Mouse (Mus musculus): ENCODE data around the gene Atn1. TPM values are rescaled to one million over a fixed set of nuclear protein-coding genes. Genes with fewer than 3 reads are reported as not detected.

The Atn1 gene
- polyA plus RNA-seq, 1 experiment from 2014 or later, result 24.7 TPM

DNA sequence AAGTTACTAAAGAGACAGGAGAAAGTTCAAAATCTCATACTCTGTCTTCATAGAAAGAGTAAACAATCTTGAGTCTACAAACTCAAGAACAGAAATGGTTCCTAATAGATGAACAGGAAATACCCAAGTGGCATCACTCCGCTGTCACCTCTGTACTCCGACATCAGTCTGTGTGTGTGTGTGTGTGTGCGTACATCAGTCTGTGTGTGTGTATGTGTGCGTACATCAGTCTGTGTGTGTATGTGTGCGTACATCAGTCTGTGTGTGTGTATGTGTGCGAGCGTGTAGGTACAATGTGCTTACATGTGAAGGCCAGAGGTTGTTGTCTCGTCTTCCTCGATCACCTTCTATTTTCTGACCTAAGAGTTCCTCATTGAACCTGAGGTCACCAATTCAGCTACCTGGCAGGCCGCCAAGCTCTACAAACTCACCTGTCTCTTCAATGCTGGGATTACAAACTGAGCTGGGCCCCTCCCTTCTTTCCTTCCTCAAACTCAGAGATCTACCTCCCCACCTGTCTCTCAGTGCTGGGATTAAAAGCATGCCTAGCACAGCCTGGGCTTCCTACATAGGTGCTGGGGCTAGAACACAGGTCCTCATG, 47.9 kb downstream of the Atn1 start:
- Histone ChIP-seq H3K9me3 (ENCODE audit: control insufficient read depth, low read length) (no peaks in the 10 kb centered on the region), H3K4me3 (ENCODE audit: low read length) (no peak overlapping the region), H3K4me2 (ENCODE audit: low read length) (no peak overlapping the region), H3K27me3 (replicated peaks; ENCODE audit: control insufficient read depth, insufficient read depth, low read length) (no peaks in the 10 kb centered on the region), H3K27ac (ENCODE audit: low read depth, low read length) (no peak overlapping the region), H3K4me1 (ENCODE audit: control insufficient read depth, insufficient read depth, low read depth, low read length) (peaks cover 22% of the 10 kb centered on the region), H3K36me3 (ENCODE audit: control insufficient read depth, insufficient read depth, low read length) (peaks cover 15% of the 10 kb centered on the region), H3K9ac (ENCODE audit: low read depth, low read length) (no peak overlapping the region)
- no peak for ATAC-seq
- WGBS, result 96% methylated on average over 10 of the region's 10 CpGs

DNA sequence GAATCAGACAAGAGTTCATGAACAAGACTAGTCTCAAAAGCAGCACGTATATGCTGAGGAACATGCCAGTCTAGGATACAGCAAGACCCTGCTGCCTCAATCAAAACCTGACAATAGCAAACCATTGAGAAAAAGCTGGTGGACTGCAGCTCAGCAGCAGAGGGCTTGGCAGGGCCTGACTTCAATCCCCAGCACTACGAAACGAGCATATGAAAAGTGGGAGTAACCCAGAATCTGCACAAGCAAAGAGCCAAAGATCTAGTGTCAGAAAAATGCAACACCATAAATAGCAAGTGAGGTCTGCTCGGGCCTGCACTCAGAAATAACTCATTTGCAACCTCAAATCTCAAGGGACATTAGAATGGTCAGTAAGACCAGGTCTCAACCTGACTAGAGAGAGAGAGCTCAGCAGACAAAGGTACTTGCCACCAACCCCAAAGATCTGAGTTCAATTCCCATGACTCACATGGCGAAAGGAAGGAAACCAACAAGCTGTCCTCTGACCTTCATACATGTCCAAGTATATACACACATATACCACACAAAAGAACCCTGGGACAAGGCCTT, 50.2 kb downstream of the Atn1 start:
- H3K4me1 ChIP-seq (ENCODE audit: control insufficient read depth, insufficient read depth, low read depth, low read length), result peaks cover 12% of the 10 kb centered on the region
- no peak overlapping the region for H3K9ac ChIP-seq (ENCODE audit: low read depth, low read length)
- no peaks in the 10 kb centered on the region for H3K27me3 ChIP-seq (replicated peaks; ENCODE audit: control insufficient read depth, insufficient read depth, low read length)
- H3K4me3 ChIP-seq (ENCODE audit: low read length), result no peak overlapping the region
- H3K4me2 ChIP-seq (ENCODE audit: low read length), result no peak overlapping the region
- H3K27ac ChIP-seq (ENCODE audit: low read depth, low read length), result no peak overlapping the region
- peaks cover 22% of the 10 kb centered on the region for H3K36me3 ChIP-seq (ENCODE audit: control insufficient read depth, insufficient read depth, low read length)
- no peaks in the 10 kb centered on the region for H3K9me3 ChIP-seq (ENCODE audit: control insufficient read depth, low read length)
- no peak for ATAC-seq
- WGBS, result 85% methylated on average over 5 of the region's 5 CpGs

DNA sequence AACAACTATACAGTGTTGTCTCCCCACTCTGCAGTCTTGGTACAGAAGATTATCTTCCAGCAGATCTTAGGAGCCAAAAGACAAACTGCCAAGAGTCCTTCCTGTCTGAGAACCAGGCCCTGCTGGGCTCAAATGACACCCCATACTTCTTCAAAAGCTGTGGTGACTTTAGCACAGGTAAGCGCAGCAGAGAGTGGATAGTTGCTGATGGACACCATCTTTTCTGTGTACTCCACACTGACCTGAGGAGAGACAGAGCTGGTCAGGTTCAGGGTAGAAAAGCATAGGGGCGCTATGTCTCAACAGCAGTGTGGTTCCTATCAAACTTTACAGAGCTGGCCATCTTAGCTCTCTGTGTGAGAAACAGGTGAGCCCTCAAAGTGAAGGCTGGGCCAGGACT, 51.9 kb downstream of the Atn1 start:
- ATAC-seq, result no peak
- Histone ChIP-seq H3K4me3 (ENCODE audit: low read length) (no peak overlapping the region), H3K27me3 (replicated peaks; ENCODE audit: control insufficient read depth, insufficient read depth, low read length) (no peaks in the 10 kb centered on the region)

DNA sequence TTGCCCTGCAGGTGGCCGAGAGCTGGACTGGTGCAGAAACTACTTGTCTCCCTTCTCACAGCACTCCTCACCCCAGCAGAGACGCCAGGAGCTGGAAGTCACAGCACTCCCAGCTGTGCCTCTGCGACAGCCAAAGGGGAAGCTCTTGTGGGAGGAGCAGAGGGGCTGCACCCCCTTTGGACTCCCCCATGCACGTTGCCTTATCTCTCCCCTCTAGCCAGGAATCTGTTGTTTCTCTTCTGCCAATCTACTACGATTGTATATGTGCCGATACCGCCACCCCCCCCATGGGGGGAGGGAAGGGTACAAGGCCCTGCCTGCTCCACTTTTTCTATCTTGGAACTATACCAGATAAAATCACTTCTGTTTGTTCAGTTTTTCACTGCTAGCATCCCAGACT, 52.5 kb downstream of the Atn1 start:
- 79% methylated on average over 7 of the region's 7 CpGs for WGBS
- no peak overlapping the region for H3K9ac ChIP-seq (ENCODE audit: low read depth, low read length)
- no peak overlapping the region for H3K4me3 ChIP-seq (ENCODE audit: low read length)
- H3K4me1 ChIP-seq (ENCODE audit: control insufficient read depth, insufficient read depth, low read depth, low read length), result no peaks in the 10 kb centered on the region
- H3K36me3 ChIP-seq (ENCODE audit: control insufficient read depth, insufficient read depth, low read length), result peaks cover 25% of the 10 kb centered on the region
- no peak for ATAC-seq
- no peaks in the 10 kb centered on the region for H3K9me3 ChIP-seq (ENCODE audit: control insufficient read depth, low read length)
- H3K4me2 ChIP-seq (ENCODE audit: low read length), result no peak overlapping the region
- H3K27ac ChIP-seq (ENCODE audit: low read depth, low read length), result no peak overlapping the region
- no peaks in the 10 kb centered on the region for H3K27me3 ChIP-seq (replicated peaks; ENCODE audit: control insufficient read depth, insufficient read depth, low read length)

More for the DNA sequence above, 51.9 kb downstream of the Atn1 start:
- Histone ChIP-seq H3K9ac (ENCODE audit: low read depth, low read length) (no peak overlapping the region), H3K27ac (ENCODE audit: low read depth, low read length) (no peak overlapping the region), H3K4me1 (ENCODE audit: control insufficient read depth, insufficient read depth, low read depth, low read length) (no peaks in the 10 kb centered on the region), H3K4me2 (ENCODE audit: low read length) (no peak overlapping the region), H3K36me3 (ENCODE audit: control insufficient read depth, insufficient read depth, low read length) (peaks cover 25% of the 10 kb centered on the region), H3K9me3 (ENCODE audit: control insufficient read depth, low read length) (no peaks in the 10 kb centered on the region)
- WGBS, result 95% methylated on average over 2 of the region's 2 CpGs

DNA sequence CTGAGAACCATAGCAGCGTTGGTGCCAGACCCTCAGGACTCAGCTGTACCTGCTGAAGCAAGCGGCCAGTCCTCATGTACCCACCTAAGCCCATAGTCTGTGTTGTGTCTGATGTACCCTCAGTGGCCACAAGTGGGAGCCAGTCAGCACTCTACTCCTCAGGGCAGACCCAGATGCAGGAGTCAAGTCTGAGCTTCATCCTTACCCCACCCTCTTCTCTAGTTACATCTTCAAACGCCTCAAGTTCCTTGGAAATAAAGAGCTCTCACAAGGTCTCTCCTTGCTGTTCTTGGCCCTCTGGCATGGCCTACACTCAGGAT, 53.6 kb downstream of the Atn1 start:
- H3K27ac ChIP-seq (ENCODE audit: low read depth, low read length), result no peak overlapping the region
- H3K9me3 ChIP-seq (ENCODE audit: control insufficient read depth, low read length), result no peaks in the 10 kb centered on the region
- no peaks in the 10 kb centered on the region for H3K4me1 ChIP-seq (ENCODE audit: control insufficient read depth, insufficient read depth, low read depth, low read length)
- H3K4me3 ChIP-seq (ENCODE audit: low read length), result no peak overlapping the region
- ATAC-seq, result peak; percentile 77
- H3K4me2 ChIP-seq (ENCODE audit: low read length), result no peak overlapping the region
- H3K36me3 ChIP-seq (ENCODE audit: control insufficient read depth, insufficient read depth, low read length), result peaks cover 25% of the 10 kb centered on the region
- 46% methylated on average over 3 of the region's 3 CpGs for WGBS
- H3K9ac ChIP-seq (ENCODE audit: low read depth, low read length), result no peak overlapping the region
- no peaks in the 10 kb centered on the region for H3K27me3 ChIP-seq (replicated peaks; ENCODE audit: control insufficient read depth, insufficient read depth, low read length)

DNA sequence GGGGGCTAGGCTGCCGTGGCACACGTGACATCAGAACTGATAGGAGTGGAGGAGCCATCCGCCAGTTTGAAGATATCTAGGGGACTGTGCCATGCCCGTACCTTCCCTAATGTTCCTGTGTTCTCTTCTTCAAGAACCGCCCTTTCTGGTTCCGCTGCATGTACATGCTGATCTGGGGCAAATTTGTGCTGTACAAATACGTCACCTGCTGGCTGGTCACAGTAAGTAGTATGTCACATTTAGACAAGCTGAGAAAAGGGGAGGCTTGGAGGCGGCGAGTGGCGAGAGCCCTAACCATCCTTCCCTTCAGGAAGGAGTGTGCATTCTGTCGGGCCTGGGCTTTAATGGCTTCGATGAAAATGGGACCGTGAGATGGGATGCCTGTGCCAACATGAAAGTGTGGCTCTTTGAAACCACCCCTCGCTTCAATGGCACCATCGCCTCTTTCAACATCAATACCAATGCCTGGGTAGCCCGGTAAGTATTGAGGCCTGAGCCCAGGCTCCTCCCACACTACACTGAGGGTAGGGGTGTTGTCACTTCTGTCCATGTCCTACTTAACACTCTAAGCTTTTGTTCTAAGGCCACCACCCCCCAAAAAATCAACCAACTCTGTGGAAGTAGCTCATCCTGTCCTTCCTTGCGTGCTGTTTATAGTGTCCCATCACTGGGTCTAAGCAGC, 54.1 kb downstream of the Atn1 start:
- no peaks in the 10 kb centered on the region for H3K4me1 ChIP-seq (ENCODE audit: control insufficient read depth, insufficient read depth, low read depth, low read length)
- H3K9me3 ChIP-seq (ENCODE audit: control insufficient read depth, low read length), result no peaks in the 10 kb centered on the region
- no peak overlapping the region for H3K9ac ChIP-seq (ENCODE audit: low read depth, low read length)
- 91% methylated on average over 17 of the region's 17 CpGs for WGBS
- peak; percentile 13; the same call in 1 of the 2 replicates for ATAC-seq
- H3K27ac ChIP-seq (ENCODE audit: low read depth, low read length), result no peak overlapping the region
- H3K36me3 ChIP-seq (ENCODE audit: control insufficient read depth, insufficient read depth, low read length), result peaks cover 25% of the 10 kb centered on the region
- H3K4me3 ChIP-seq (ENCODE audit: low read length), result no peak overlapping the region
- no peak overlapping the region for H3K4me2 ChIP-seq (ENCODE audit: low read length)
- H3K27me3 ChIP-seq (replicated peaks; ENCODE audit: control insufficient read depth, insufficient read depth, low read length), result no peaks in the 10 kb centered on the region

DNA sequence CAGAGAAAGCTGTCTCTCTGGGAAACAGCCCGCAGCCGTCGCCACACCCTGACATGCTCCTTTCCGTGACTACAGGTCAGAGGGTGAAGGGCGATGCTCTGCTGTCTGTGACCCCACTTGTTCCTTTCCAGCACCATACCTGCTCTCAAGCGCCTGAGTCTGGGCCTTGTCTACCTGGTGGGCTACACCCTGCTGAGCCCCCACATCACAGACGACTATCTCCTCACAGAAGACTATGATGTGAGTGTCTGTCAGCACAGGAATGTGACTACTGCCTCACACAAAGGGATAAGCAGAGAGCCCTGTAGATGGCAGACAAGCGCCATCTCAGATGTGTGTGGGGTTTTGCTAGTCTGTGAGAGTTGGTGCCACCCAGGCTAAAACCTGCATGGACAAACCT, 55.0 kb downstream of the Atn1 start:
- Histone ChIP-seq H3K4me1 (ENCODE audit: control insufficient read depth, insufficient read depth, low read depth, low read length) (no peaks in the 10 kb centered on the region), H3K4me3 (ENCODE audit: low read length) (no peak overlapping the region), H3K4me2 (ENCODE audit: low read length) (no peak overlapping the region), H3K9me3 (ENCODE audit: control insufficient read depth, low read length) (no peaks in the 10 kb centered on the region), H3K27ac (ENCODE audit: low read depth, low read length) (no peak overlapping the region), H3K27me3 (replicated peaks; ENCODE audit: control insufficient read depth, insufficient read depth, low read length) (no peaks in the 10 kb centered on the region), H3K9ac (ENCODE audit: low read depth, low read length) (no peak overlapping the region), H3K36me3 (ENCODE audit: control insufficient read depth, insufficient read depth, low read length) (peaks cover 25% of the 10 kb centered on the region)
- no peak for ATAC-seq
- 72% methylated on average over 8 of the region's 8 CpGs for WGBS

DNA sequence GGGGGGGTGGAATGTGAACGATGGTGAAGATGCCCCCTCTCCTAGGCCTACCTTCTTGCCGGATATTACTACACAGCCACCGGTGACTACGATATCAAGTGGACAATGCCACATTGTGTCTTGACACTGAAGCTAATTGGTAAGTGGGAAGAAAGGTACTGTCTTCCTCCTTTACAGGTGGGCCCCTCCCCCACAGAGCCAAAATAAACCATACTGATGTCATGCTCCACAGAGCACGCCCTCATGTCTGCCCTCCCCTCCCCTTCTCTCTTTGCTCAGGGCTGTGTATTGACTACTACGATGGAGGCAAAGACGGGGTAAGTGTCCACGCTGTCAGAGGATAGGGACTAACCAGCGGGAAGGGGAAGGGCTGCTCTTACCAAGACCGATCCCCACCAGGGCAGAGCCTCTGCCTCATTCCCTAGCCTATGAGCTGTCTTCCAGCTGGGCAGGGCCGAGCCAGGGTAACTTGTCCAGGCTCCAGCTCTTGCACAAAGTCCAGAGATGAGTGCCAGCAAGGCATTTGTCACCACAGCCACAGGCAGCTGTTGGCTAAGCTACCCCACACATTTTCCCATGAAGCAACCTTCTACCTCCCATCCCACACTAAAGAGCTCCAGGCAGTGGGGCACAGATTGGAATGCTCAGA, 56.2 kb downstream of the Atn1 start:
- Histone ChIP-seq H3K27ac (ENCODE audit: low read depth, low read length) (no peak overlapping the region), H3K27me3 (replicated peaks; ENCODE audit: control insufficient read depth, insufficient read depth, low read length) (no peaks in the 10 kb centered on the region), H3K4me2 (ENCODE audit: low read length) (no peak overlapping the region), H3K9me3 (ENCODE audit: control insufficient read depth, low read length) (no peaks in the 10 kb centered on the region), H3K4me3 (ENCODE audit: low read length) (no peak overlapping the region), H3K4me1 (ENCODE audit: control insufficient read depth, insufficient read depth, low read depth, low read length) (no peaks in the 10 kb centered on the region), H3K36me3 (ENCODE audit: control insufficient read depth, insufficient read depth, low read length) (peaks cover 21% of the 10 kb centered on the region), H3K9ac (ENCODE audit: low read depth, low read length) (no peak overlapping the region)
- 80% methylated on average over 11 of the region's 11 CpGs for WGBS
- ATAC-seq, result peak; percentile 46; the same call in 1 of the 2 replicates

DNA sequence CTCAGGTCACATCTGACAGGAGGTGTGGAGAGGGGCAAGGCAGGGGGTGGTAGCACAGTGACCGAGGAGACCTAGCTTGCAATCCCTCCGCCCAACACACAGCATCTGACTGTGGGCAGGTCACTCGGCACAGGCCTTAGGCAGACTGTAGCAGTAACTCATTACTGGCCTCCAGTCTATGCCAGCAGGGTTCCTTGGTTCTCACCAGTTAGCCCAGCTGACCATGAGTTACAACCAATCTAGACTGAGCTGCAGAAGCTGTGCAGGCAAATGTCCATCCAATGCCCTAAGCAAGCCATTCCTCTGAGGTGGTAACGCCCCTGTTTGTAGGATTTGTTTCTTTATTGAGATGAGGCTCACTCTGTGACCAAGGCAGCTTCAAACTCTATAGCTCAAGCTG, 57.0 kb downstream of the Atn1 start:
- H3K4me2 ChIP-seq (ENCODE audit: low read length), result no peak overlapping the region
- H3K36me3 ChIP-seq (ENCODE audit: control insufficient read depth, insufficient read depth, low read length), result peaks cover 18% of the 10 kb centered on the region
- no peak overlapping the region for H3K9ac ChIP-seq (ENCODE audit: low read depth, low read length)
- ATAC-seq, result no peak
- H3K9me3 ChIP-seq (ENCODE audit: control insufficient read depth, low read length), result no peaks in the 10 kb centered on the region
- no peak overlapping the region for H3K27ac ChIP-seq (ENCODE audit: low read depth, low read length)
- H3K4me1 ChIP-seq (ENCODE audit: control insufficient read depth, insufficient read depth, low read depth, low read length), result no peaks in the 10 kb centered on the region
- WGBS, result 86% methylated on average over 4 of the region's 4 CpGs
- no peak overlapping the region for H3K4me3 ChIP-seq (ENCODE audit: low read length)
- no peaks in the 10 kb centered on the region for H3K27me3 ChIP-seq (replicated peaks; ENCODE audit: control insufficient read depth, insufficient read depth, low read length)

Measured in hindbrain, embryonic 16.5 days (tissue).